Mouse (Mus musculus): ENCODE results near the gene Hoxa10. TPM values are rescaled to one million over a fixed set of nuclear protein-coding genes. Genes with fewer than 3 reads are reported as not detected.

Gene Hoxa10
- total and polyA plus RNA-seq, 3 experiments = 0.05 TPM; not detected in 2

DNA sequence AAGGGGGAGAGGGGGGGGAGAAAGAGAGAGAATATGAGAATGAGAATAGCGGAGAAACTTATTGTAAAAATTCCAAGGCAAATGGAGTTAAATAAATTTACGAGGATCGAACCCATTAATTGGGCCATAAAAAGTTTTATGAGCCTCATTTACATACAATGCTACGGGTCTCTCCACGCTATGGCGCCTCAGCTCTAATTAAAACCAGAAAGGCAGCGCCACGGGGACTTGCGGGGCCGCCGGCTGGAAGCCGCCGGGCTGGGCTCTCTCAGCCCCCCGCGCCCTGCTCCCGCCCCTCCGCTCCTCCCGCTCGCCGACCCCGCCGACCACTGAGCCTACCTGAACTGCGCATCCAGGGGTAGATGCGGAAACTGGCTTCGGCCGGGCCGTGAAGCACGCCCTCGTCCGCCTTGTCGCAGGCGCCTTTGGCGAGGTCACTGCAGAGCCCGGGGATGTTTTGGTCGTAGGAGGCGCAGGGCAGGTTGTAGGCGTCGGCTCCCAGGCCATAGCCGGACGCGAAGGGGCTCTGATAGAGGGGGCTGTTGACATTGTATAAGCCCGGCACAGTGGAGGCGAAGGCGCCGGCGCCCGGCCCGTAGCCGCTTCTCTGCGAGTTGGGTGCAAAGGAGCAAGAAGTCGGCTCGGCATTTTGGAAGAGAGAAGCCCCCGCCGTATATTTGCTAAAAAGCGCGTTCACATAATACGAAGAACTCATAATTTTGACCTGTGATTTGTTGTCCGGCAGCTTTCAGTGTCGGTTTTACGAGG, 23.8 kb downstream of the Hoxa10 start:
- peaks cover 44% of the 10 kb centered on the region for H3K27me3 ChIP-seq (ENCODE audit: insufficient read depth, low read length)
- no peaks in the 10 kb centered on the region for H3K36me3 ChIP-seq (replicated peaks)
- TF ChIP-seq POLR2AphosphoS5 (IDR thresholded peaks at IDR 0.05; ENCODE audit: insufficient replicate concordance, low read depth, low read length) (no peak), GATA1 (IDR thresholded peaks at IDR 0.05; ENCODE audit: borderline replicate concordance, low read length) (no peak)
- ATAC-seq (ENCODE audit: extremely low read depth, insufficient number of reproducible peaks, low FRiP score, poor library complexity, severe bottlenecking) (no peak), DNase-seq (ENCODE audit: low spot score) (no peak)
- H3K9me3 ChIP-seq (replicated peaks) = peaks cover 9% of the 10 kb centered on the region
- H3K4me1 ChIP-seq (ENCODE audit: insufficient read depth, low read depth, low read length) = peaks cover 7% of the 10 kb centered on the region
- H3K4me3 ChIP-seq (ENCODE audit: low read depth, low read length) = no peak overlapping the region

DNA sequence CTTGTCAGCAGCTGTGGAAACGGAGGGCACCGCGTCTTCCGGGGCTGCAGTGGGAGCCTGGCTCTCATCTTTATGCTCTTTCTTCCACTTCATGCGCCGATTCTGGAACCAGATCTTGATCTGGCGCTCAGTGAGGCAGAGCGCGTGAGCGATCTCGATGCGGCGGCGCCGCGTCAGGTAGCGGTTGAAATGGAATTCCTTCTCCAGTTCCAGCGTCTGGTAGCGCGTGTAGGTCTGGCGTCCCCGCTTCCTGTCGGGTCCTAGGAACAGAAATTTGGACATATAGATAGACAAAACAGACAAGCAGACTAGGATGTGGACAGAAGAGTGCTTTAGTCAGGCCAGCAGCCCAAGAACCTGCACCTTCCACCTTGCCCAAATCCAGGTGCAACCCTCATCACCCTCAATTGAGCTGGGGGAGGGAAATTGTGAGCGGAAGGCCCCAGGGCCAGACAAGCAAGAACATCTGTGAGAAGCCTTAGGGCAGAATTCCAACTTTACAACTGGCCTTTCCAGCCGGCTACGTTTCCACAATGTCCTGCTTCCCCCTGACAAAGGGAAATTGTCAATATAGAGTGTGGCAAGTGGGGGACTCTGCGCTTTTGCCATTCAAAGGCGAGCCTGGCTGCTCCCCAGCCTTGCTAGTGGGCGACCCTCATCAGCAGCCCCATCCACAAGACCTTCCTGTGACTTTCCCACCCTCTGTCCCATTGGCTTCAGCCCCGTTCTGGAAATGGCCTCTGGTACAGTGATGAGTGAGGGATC, 24.7 kb downstream of the Hoxa10 start:
- DNase-seq (ENCODE audit: low spot score) = no peak
- H3K4me3 ChIP-seq (ENCODE audit: low read depth, low read length) = no peak overlapping the region

GRCm38 (mm10) chr6:52215070-52215469, 25.6 kb downstream of the Hoxa10 start:
- ATAC-seq (ENCODE audit: extremely low read depth, insufficient number of reproducible peaks, low FRiP score, poor library complexity, severe bottlenecking) (no peak), DNase-seq (ENCODE audit: low spot score) (no peak)
- TF ChIP-seq GATA1 (IDR thresholded peaks at IDR 0.05; ENCODE audit: borderline replicate concordance, low read length) = no peak
- no peak for TF ChIP-seq CTCF (IDR thresholded peaks at IDR 0.05; ENCODE audit: low read depth, low read length)
- TF ChIP-seq POLR2AphosphoS5 (IDR thresholded peaks at IDR 0.05; ENCODE audit: insufficient replicate concordance, low read depth, low read length) = no peak
- TF ChIP-seq TAL1 (conservative IDR thresholded peaks at IDR 0.05; ENCODE audit: low read depth, low read length) = no peak
- TF ChIP-seq GATA2 (IDR thresholded peaks at IDR 0.05; ENCODE audit: borderline replicate concordance, low read depth, low read length) = no peak
- H3K4me3 ChIP-seq (ENCODE audit: low read depth, low read length) = no peak overlapping the region
- peaks cover 46% of the 10 kb centered on the region for H3K27me3 ChIP-seq (ENCODE audit: insufficient read depth, low read length)
- H3K4me1 ChIP-seq (ENCODE audit: insufficient read depth, low read depth, low read length) = no peaks in the 10 kb centered on the region
- peaks cover 9% of the 10 kb centered on the region for H3K9me3 ChIP-seq (replicated peaks)
- H3K36me3 ChIP-seq (replicated peaks) = no peaks in the 10 kb centered on the region

More for the DNA sequence above, 24.7 kb downstream of the Hoxa10 start:
- TF ChIP-seq GATA2 (IDR thresholded peaks at IDR 0.05; ENCODE audit: borderline replicate concordance, low read depth, low read length) (no peak), TAL1 (conservative IDR thresholded peaks at IDR 0.05; ENCODE audit: low read depth, low read length) (no peak), GATA1 (IDR thresholded peaks at IDR 0.05; ENCODE audit: borderline replicate concordance, low read length) (no peak), POLR2AphosphoS5 (IDR thresholded peaks at IDR 0.05; ENCODE audit: insufficient replicate concordance, low read depth, low read length) (no peak), CTCF (IDR thresholded peaks at IDR 0.05; ENCODE audit: low read depth, low read length) (no peak)
- no peak for ATAC-seq (ENCODE audit: extremely low read depth, insufficient number of reproducible peaks, low FRiP score, poor library complexity, severe bottlenecking)
- Histone ChIP-seq H3K9me3 (replicated peaks) (peaks cover 9% of the 10 kb centered on the region), H3K4me1 (ENCODE audit: insufficient read depth, low read depth, low read length) (no peaks in the 10 kb centered on the region), H3K27me3 (ENCODE audit: insufficient read depth, low read length) (peaks cover 46% of the 10 kb centered on the region), H3K36me3 (replicated peaks) (no peaks in the 10 kb centered on the region)

DNA sequence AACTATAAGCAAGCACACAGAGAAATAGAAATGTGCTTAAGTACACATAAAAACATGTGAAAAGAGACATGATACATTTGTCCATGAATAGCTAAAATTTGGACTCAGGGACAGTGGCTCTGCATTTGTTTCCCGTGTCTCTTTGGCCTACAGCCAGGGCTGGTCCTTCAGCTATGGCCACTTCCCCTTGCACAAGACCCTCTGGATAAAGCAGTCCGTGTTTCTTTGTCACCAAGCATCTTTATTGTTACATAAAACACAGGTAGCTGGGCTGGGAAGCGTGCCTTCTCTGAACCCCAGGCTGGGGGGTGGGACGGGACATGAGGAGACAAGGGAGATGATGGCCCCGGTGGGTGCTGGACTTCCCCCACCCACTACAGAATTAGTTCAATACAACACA, 26.4 kb downstream of the Hoxa10 start:
- Histone ChIP-seq H3K27me3 (ENCODE audit: insufficient read depth, low read length) (peaks cover 46% of the 10 kb centered on the region), H3K4me1 (ENCODE audit: insufficient read depth, low read depth, low read length) (no peaks in the 10 kb centered on the region)

DNA sequence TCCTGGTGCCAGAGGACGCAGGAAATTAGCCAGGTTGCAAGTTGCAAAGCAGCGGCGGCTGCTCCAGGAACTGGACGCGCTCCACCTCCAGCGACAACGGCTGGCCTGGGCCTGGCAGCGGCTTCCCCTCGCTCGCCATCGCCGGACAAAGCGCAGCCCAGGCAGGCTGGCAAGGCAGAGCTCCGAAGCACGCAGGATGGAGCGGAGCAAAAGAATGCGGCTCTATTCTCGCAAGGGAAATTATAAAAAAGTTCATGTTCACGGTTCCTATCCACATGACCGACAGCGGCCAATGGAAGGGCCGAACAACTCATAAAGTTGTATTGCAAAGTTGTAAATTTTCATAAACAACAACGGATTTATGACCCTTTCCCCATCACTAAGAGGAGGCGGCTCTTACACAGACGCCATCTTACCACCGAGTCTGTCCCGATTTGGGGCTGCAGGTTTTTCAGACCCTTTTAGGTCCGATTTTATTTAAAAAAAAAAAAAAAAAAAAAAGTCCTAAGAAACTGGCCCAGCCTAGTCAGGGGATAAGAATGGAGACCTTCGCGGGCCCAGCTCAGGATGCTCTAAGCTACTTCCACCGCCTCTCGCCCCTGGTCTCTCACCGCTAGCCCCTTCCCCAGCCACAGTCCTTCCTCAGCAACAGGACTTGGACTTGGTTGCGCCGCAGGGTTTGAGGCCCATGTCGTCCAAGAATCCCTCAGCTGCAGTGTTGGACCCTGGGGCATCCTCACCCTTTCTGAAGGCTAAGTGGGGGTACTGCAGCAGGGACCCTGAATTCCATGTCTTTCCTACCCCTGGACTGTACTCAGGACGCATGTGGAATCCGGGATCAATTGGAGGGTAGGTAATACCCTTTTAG, 27.3 kb downstream of the Hoxa10 start, which contains the start of the genes Hoxa3 and Gm28308:
Hoxa3 (minus strand) TSS at position 218 of the 868 bp plus-strand sequence.
Gm28308 (minus strand) TSS at position 221 of the 868 bp plus-strand sequence.
- Histone ChIP-seq H3K9me3 (replicated peaks) (peaks cover 9% of the 10 kb centered on the region), H3K4me3 (ENCODE audit: low read depth, low read length) (no peak within 1 kb of the TSS), H3K36me3 (replicated peaks) (no peaks in the 10 kb centered on the region), H3K4me1 (ENCODE audit: insufficient read depth, low read depth, low read length) (no peaks in the 10 kb centered on the region), H3K27me3 (ENCODE audit: insufficient read depth, low read length) (peaks cover 48% of the 10 kb centered on the region)
- ATAC-seq (ENCODE audit: extremely low read depth, insufficient number of reproducible peaks, low FRiP score, poor library complexity, severe bottlenecking) (no peak), DNase-seq (ENCODE audit: low spot score) (no peak)
- TF ChIP-seq GATA2 (IDR thresholded peaks at IDR 0.05; ENCODE audit: borderline replicate concordance, low read depth, low read length) (no peak), CTCF (IDR thresholded peaks at IDR 0.05; ENCODE audit: low read depth, low read length) (no peak), POLR2AphosphoS5 (IDR thresholded peaks at IDR 0.05; ENCODE audit: insufficient replicate concordance, low read depth, low read length) (no peak), TAL1 (conservative IDR thresholded peaks at IDR 0.05; ENCODE audit: low read depth, low read length) (no peak), GATA1 (IDR thresholded peaks at IDR 0.05; ENCODE audit: borderline replicate concordance, low read length) (no peak)

More for the DNA sequence above, 26.4 kb downstream of the Hoxa10 start:
- DNase-seq (ENCODE audit: low spot score) (no peak), ATAC-seq (ENCODE audit: extremely low read depth, insufficient number of reproducible peaks, low FRiP score, poor library complexity, severe bottlenecking) (no peak)
- Histone ChIP-seq H3K9me3 (replicated peaks) (peaks cover 9% of the 10 kb centered on the region), H3K36me3 (replicated peaks) (no peaks in the 10 kb centered on the region), H3K4me3 (ENCODE audit: low read depth, low read length) (no peak overlapping the region)
- TF ChIP-seq TAL1 (conservative IDR thresholded peaks at IDR 0.05; ENCODE audit: low read depth, low read length) = no peak
- TF ChIP-seq CTCF (IDR thresholded peaks at IDR 0.05; ENCODE audit: low read depth, low read length) = no peak
- no peak for TF ChIP-seq GATA1 (IDR thresholded peaks at IDR 0.05; ENCODE audit: borderline replicate concordance, low read length)
- TF ChIP-seq POLR2AphosphoS5 (IDR thresholded peaks at IDR 0.05; ENCODE audit: insufficient replicate concordance, low read depth, low read length) = no peak
- no peak for TF ChIP-seq GATA2 (IDR thresholded peaks at IDR 0.05; ENCODE audit: borderline replicate concordance, low read depth, low read length)
